Mouse (Mus musculus) CH12.LX (cell line): Measurements from ENCODE around the gene Trmu.

Experiments
- CHD1 ChIP-seq: IDR thresholded peaks from 2 replicates; pipeline ENCODE4 v1.6.1; 2012; ENCODE audit warnings: low read depth, low read length, improper control_type of control experiment, inconsistent platforms
- CHD2 ChIP-seq: IDR thresholded peaks from 2 replicates; pipeline ENCODE4 v1.6.1; 2011; ENCODE audit warnings: low read length, improper control_type of control experiment
- CTCF ChIP-seq, 2 experiments: IDR thresholded peaks in 1 of 2; conservative IDR thresholded peaks in 1 of 2; 2 replicates each; pipeline ENCODE4 v1.5.1; 2011 to 2012; ENCODE audit warnings: low read depth in 2 of 2, low read length in 2 of 2, improper control_type of control experiment in 1 of 2, inconsistent platforms in 1 of 2, mild to moderate bottlenecking in 1 of 2, moderate library complexity in 1 of 2
- ELF1 ChIP-seq: IDR thresholded peaks from 2 replicates; pipeline ENCODE4 v1.6.1; 2014; ENCODE audit warnings: low read depth, mild to moderate bottlenecking, inconsistent platforms, low read length, improper control_type of control experiment
- KAT2A ChIP-seq: IDR thresholded peaks from 2 replicates; pipeline ENCODE4 v1.6.1; 2012; ENCODE audit warnings: low read length, improper control_type of control experiment, inconsistent platforms; ENCODE audit not compliant: insufficient replicate concordance
- NRF1 ChIP-seq: IDR thresholded peaks from 2 replicates; pipeline ENCODE4 v1.6.1; 2014; ENCODE audit warnings: low read depth, mild to moderate bottlenecking, inconsistent platforms, low read length, improper control_type of control experiment, moderate library complexity
- POLR2A ChIP-seq: IDR thresholded peaks from 2 replicates; pipeline ENCODE4 v1.6.1; 2011; ENCODE audit warnings: low read depth, mild to moderate bottlenecking, improper control_type of control experiment, low read length
- SIN3A ChIP-seq: IDR thresholded peaks from 2 replicates; pipeline ENCODE4 v1.6.1; 2012; ENCODE audit warnings: low read length, improper control_type of control experiment, inconsistent platforms
- SMC3 ChIP-seq: IDR thresholded peaks from 2 replicates; pipeline ENCODE4 v1.6.1; 2011; ENCODE audit warnings: low read depth, low read length, improper control_type of control experiment
- USF2 ChIP-seq: conservative IDR thresholded peaks from 2 replicates; pipeline ENCODE4 v1.6.1; 2011; ENCODE audit warnings: low read depth, low read length, improper control_type of control experiment
- ZKSCAN1 ChIP-seq: IDR thresholded peaks from 2 replicates; pipeline ENCODE4 v1.6.1; 2012; ENCODE audit warnings: low read depth, inconsistent platforms, low read length, improper control_type of control experiment, borderline replicate concordance

- TF ChIP-seq CHD1 (no peak), CTCF (conservative IDR thresholded peaks at IDR 0.05 in 1 of 2, IDR thresholded peaks at IDR 0.05 in 1 of 2; ENCODE audit: low read depth in 2 of 2, low read length in 2 of 2) (peak; percentile 87), ELF1 (no peak), CHD2 (no peak), ZKSCAN1 (no peak), KAT2A (no peak), SIN3A (no peak), POLR2A (no peak), USF2 (no peak), SMC3 (peak; percentile 67), NRF1 (no peak)
Measured at GRCm38 (mm10) chr15:85867696-85868095, 11.4 kb upstream of the Trmu start.
